Mouse (Mus musculus) heart, adult 8-10 months (tissue): ENCODE results near the gene D10Jhu81e. TPM values are rescaled to one million over a fixed set of nuclear protein-coding genes. Genes with fewer than 3 reads are reported as not detected.
"Not testable (repeated sequence)": the region's sequence is repeated elsewhere in the genome, so short reads cannot be mapped to it uniquely, and the experiment has no call there.

Experiments used
- DNase-seq: peaks from one replicate; pipeline ENCODE4 v3.0.0; 2022; ENCODE audit warnings: low spot score
- total RNA-seq, 4 experiments: library from RNA; stranded (reverse); gene quantifications; 2 replicates each; pipeline ENCODE4 v1.2.4; 2022

D10Jhu81e gene
- total RNA-seq = 100 to 1,000 TPM; 676 to 739 (median 714) TPM

- DNase-seq = peak; percentile 99
Observed at GRCm38 (mm10) chr10:78169281-78170042, at the start of gene D10Jhu81e. D10Jhu81e (minus strand) TSS chr10:78169782.

GRCm38 (mm10) chr10:78218576-78218975, 49.0 kb upstream of the D10Jhu81e start:
- no peak for DNase-seq

- no peak for DNase-seq
Observed at GRCm38 (mm10) chr10:78216376-78217083, 46.9 kb upstream of the D10Jhu81e start.

- no peak for DNase-seq
Observed at GRCm38 (mm10) chr10:78214371-78214770, 44.8 kb upstream of the D10Jhu81e start.

- DNase-seq = no peak
Observed at GRCm38 (mm10) chr10:78211311-78211710, 41.7 kb upstream of the D10Jhu81e start.

- DNase-seq = no peak
Observed at GRCm38 (mm10) chr10:78201182-78201581, 31.6 kb upstream of the D10Jhu81e start.

- DNase-seq = no peak
Observed at GRCm38 (mm10) chr10:78192933-78193332, 23.4 kb upstream of the D10Jhu81e start.

- not testable (repeated sequence) for DNase-seq
Observed at GRCm38 (mm10) chr10:78186076-78186475, 16.5 kb upstream of the D10Jhu81e start.

GRCm38 (mm10) chr10:78185381-78185725, 15.8 kb upstream of the D10Jhu81e start:
- DNase-seq = no peak

- peak; percentile 89 for DNase-seq
Observed at GRCm38 (mm10) chr10:78184531-78185380, 15.2 kb upstream of the D10Jhu81e start, which contains the start of gene Pwp2. Pwp2 (minus strand) TSS chr10:78185149.

GRCm38 (mm10) chr10:78183577-78183976, 14.0 kb upstream of the D10Jhu81e start:
- DNase-seq = no peak

- DNase-seq = no peak
Observed at GRCm38 (mm10) chr10:78182321-78182720, 12.7 kb upstream of the D10Jhu81e start.

GRCm38 (mm10) chr10:78174474-78174873, 4.9 kb upstream of the D10Jhu81e start:
- DNase-seq = no peak

GRCm38 (mm10) chr10:78171581-78171980, 2.0 kb upstream of the D10Jhu81e start:
- no peak for DNase-seq

GRCm38 (mm10) chr10:78171057-78171456, 1.5 kb upstream of the D10Jhu81e start:
- no peak for DNase-seq

GRCm38 (mm10) chr10:78170445-78170844, 863 bp upstream of the D10Jhu81e start:
- DNase-seq = no peak

- no peak for DNase-seq
Observed at GRCm38 (mm10) chr10:78168792-78169191, 790 bp downstream of the D10Jhu81e start.

GRCm38 (mm10) chr10:78167775-78168174, 1.8 kb downstream of the D10Jhu81e start:
- no peak for DNase-seq

GRCm38 (mm10) chr10:78167333-78167732, 2.2 kb downstream of the D10Jhu81e start:
- DNase-seq = no peak

- no peak for DNase-seq
Observed at GRCm38 (mm10) chr10:78165256-78166005, 4.2 kb downstream of the D10Jhu81e start.

- no peak for DNase-seq
Observed at GRCm38 (mm10) chr10:78164786-78165185, 4.8 kb downstream of the D10Jhu81e start.
